Mouse (Mus musculus) testis, adult 2 months (tissue): Measurements from ENCODE around the gene Tspan17. TPM values are rescaled to one million over a fixed set of nuclear protein-coding genes. Genes with fewer than 3 reads are reported as not detected.
A peak's percentile ranks its signal among the peaks of the same experiment; 100 is the strongest.

Source experiments
- H3K27ac ChIP-seq: fragments of 200-500 bp; 2 replicates; pipeline ENCODE4 v1.5.1; 2012; ENCODE audit warnings: low read depth, low read length; ENCODE audit not compliant: control insufficient read depth, insufficient read depth
- H3K27me3 ChIP-seq: fragments of 200-500 bp; 2 replicates; pipeline ENCODE4 v1.6.1; 2012; ENCODE audit warnings: mild to moderate bottlenecking, low read length, moderate library complexity; ENCODE audit not compliant: control insufficient read depth, insufficient read depth
- H3K36me3 ChIP-seq: fragments of 200-500 bp; 2 replicates; pipeline ENCODE4 v1.6.1; 2012; ENCODE audit warnings: mild to moderate bottlenecking, low read length; ENCODE audit not compliant: control insufficient read depth, insufficient read depth
- H3K4me1 ChIP-seq: fragments of 200-500 bp; 2 replicates; pipeline ENCODE4 v1.6.1; 2012; ENCODE audit warnings: low read length; ENCODE audit not compliant: control insufficient read depth, insufficient read depth
- H3K4me3 ChIP-seq: fragments of 200-500 bp; 2 replicates; pipeline ENCODE4 v1.5.1; 2012; ENCODE audit warnings: low read depth, mild to moderate bottlenecking, low read length, moderate library complexity, mixed read lengths; ENCODE audit not compliant: control insufficient read depth
- CTCF ChIP-seq: fragments of 200-500 bp; IDR thresholded peaks from 2 replicates; pipeline ENCODE4 v1.5.1; 2012; ENCODE audit warnings: low read depth, mild to moderate bottlenecking, inconsistent platforms, low read length, moderate library complexity; ENCODE audit not compliant: control insufficient read depth, insufficient read depth, insufficient replicate concordance
- POLR2A ChIP-seq: fragments of 200-500 bp; IDR thresholded peaks from 2 replicates; pipeline ENCODE4 v1.6.1; 2012; ENCODE audit warnings: low read depth, mild to moderate bottlenecking, inconsistent platforms, low read length, moderate library complexity; ENCODE audit not compliant: control insufficient read depth
- polyA plus RNA-seq: library from polyadenylated mRNA; depleted of rRNA; stranded (reverse); fragments of >200 nt; gene quantifications from 2 replicates; pipeline ENCODE4 v1.2.3, GENCODE M21; 2012

Tspan17 gene
- polyA plus RNA-seq, 1 experiment: 14.3 TPM

DNA sequence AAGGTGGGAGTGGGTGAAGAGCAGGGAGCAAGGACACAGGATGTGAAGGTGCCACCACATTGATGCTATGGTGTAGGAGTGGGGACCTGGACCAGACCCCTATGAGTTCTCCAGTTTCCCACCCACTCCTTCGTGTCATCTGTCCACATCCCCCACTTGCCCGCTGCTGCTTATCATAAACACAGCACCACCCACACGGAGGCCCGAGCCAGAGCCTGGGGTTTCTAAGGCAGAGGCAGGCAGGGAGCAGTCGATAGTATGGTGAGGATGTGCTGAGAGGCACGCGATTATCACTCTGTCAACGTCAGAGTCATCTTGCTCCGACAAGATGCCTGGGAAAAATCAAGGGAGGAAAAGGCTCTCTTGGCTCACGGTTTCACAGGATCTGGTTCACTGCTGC is 9.6 kb downstream of the Tspan17 start:
- TF ChIP-seq POLR2A (no peak), CTCF (no peak)
- H3K4me1 ChIP-seq: no peaks in the 10 kb centered on the region; the same call in 1 of the 2 replicates
- peak overlapping the region; percentile 68 for H3K4me3 ChIP-seq
- no peaks in the 10 kb centered on the region for H3K36me3 ChIP-seq
- no peaks in the 10 kb centered on the region for H3K27me3 ChIP-seq
- H3K27ac ChIP-seq: no peak overlapping the region

GRCm38 (mm10) chr13:54799701-54800100 is 10.5 kb downstream of the Tspan17 start:
- peaks cover 4% of the 10 kb centered on the region for H3K4me1 ChIP-seq
- TF ChIP-seq POLR2A (no peak), CTCF (peak; percentile 91)
- no peaks in the 10 kb centered on the region for H3K27me3 ChIP-seq
- H3K4me3 ChIP-seq: no peak overlapping the region
- H3K36me3 ChIP-seq: no peaks in the 10 kb centered on the region
- no peak overlapping the region for H3K27ac ChIP-seq

DNA sequence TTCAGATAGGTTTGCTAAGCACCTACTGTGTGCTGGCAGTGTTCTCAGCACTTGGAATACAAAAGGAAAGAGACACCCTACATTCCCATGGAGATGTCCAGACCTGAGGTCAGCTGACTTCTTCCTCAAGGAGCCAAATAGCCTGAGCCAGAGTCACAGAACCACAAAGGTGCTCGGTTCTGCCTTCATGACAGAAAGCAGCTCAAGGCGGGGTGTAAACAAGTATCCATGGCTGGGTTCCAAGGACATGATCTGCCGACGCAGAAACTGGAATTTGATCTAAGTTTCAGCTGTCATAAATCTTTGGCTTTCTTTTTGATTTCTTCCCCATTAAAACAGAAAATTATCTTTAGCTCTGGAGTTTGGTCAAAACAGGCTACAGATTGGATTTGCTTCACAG is 11.0 kb downstream of the Tspan17 start:
- Histone ChIP-seq H3K36me3 (no peaks in the 10 kb centered on the region), H3K27ac (no peak overlapping the region), H3K4me1 (peaks cover 6% of the 10 kb centered on the region), H3K4me3 (no peak overlapping the region), H3K27me3 (no peaks in the 10 kb centered on the region)
- TF ChIP-seq POLR2A: no peak
- no peak for TF ChIP-seq CTCF

GRCm38 (mm10) chr13:54803010-54803409 is 13.8 kb downstream of the Tspan17 start:
- TF ChIP-seq CTCF: peak; percentile 86; the same call in 1 of the 2 replicates
- TF ChIP-seq POLR2A: no peak
- no peaks in the 10 kb centered on the region; the same call in 1 of the 2 replicates for H3K27me3 ChIP-seq

GRCm38 (mm10) chr13:54805134-54805838 is 16.1 kb downstream of the Tspan17 start:
- Histone ChIP-seq H3K27ac (no peak overlapping the region), H3K4me1 (peaks cover 12% of the 10 kb centered on the region), H3K27me3 (no peaks in the 10 kb centered on the region; the same call in 1 of the 2 replicates), H3K4me3 (peak overlapping the region; percentile 59), H3K36me3 (no peaks in the 10 kb centered on the region)
- TF ChIP-seq CTCF (peak; percentile 72; the same call in 1 of the 2 replicates), POLR2A (no peak)

More at GRCm38 (mm10) chr13:54803010-54803409, 13.8 kb downstream of the Tspan17 start:
- Histone ChIP-seq H3K27ac (no peak overlapping the region), H3K4me1 (peaks cover 12% of the 10 kb centered on the region), H3K4me3 (no peak overlapping the region), H3K36me3 (no peaks in the 10 kb centered on the region)

DNA sequence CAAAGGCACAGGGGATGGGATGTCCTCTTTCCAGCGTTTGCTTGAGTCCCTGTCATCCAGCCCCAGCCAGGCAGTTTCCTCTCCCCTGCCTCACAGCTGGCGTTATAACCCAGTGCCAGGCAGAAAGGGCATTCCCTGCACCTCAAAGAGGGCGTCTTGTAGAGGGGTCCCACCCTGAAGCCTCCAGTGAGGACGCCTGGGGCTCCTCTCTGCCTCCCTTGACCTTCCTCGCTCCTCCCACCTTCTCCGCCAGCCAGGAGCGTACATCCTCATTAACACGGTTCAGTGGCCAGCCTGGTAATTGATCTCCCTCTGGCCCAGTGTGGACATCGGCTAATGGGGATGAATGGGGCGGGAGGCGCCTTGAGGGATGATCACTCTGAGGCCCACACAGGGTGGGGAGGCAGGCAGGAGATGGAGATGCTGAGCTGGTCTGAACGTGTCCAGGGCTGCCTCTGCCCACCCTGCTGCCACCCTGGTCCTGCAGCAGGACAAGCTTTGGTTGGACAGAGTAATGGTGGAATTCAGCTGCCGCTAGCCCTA is 17.3 kb downstream of the Tspan17 start:
- Histone ChIP-seq H3K27ac (no peak overlapping the region), H3K36me3 (no peaks in the 10 kb centered on the region), H3K4me3 (no peak overlapping the region), H3K4me1 (peaks cover 12% of the 10 kb centered on the region), H3K27me3 (no peaks in the 10 kb centered on the region; the same call in 1 of the 2 replicates)
- TF ChIP-seq POLR2A: no peak
- no peak for TF ChIP-seq CTCF

DNA sequence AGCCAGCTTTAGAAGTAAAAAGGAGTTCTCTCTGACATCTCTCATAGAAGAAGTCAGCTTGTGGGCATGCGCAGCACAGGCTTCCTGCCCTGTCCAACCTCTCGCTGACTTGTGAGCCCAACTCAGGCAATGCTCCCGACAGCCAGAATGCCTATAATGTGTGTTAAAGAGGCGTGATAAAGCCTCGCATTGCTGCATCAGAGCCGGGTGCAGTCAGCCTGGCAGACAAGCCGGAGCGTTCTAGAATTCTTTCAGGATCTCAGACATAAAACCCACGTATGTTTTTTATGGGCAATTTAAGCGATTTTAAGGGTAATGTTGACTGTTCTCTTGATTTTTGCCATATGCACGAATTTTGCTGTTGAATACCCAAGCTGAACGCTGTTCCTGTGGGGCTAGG is 18.9 kb downstream of the Tspan17 start:
- Histone ChIP-seq H3K4me1 (peaks cover 12% of the 10 kb centered on the region), H3K4me3 (no peak overlapping the region), H3K27me3 (no peaks in the 10 kb centered on the region; the same call in 1 of the 2 replicates), H3K36me3 (no peaks in the 10 kb centered on the region), H3K27ac (no peak overlapping the region)
- no peak for TF ChIP-seq CTCF
- no peak for TF ChIP-seq POLR2A

GRCm38 (mm10) chr13:54811476-54811875 is 22.3 kb downstream of the Tspan17 start:
- TF ChIP-seq POLR2A (no peak), CTCF (no peak)
- Histone ChIP-seq H3K4me3 (no peak overlapping the region), H3K27me3 (no peaks in the 10 kb centered on the region), H3K36me3 (no peaks in the 10 kb centered on the region), H3K4me1 (no peaks in the 10 kb centered on the region), H3K27ac (no peak overlapping the region)
